ENCODE assay signal across 9 mouse cellular contexts in the genomic region with DNA sequence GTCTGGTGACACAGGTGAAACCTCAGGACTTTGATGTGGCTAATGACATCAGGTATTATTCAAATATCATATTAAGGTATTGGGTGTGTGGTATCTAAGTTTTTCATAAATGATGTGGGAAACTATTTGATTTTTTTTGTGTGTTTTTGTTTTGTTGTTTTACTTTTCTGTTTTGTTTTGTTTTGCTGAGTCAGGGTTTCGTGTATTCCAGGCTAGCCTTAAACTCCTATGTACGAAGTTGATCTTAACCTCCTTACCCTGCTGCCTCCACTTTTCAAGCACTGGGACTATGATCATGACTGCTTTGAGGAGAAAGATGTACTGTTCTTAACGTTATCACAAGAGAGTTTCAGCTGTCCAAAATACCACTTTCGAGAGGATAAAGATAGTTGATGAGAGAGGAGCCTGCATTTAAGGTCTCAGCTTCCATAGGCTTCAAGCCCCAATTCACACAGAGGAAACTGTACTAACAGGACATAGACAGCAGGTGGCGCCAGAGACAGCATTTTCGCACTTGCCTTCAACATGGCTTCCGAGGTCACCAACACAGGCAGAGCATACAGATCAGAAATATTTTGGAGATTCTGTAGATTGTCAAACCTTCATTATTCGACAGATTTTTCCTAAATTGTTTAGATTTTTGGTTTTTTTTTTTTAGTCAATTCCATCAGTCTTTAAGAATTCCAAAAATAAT.
DNase-seq lines count a peak whose midpoint lies in the region; ATAC-seq lines count a peak whose summit lies in the region.
"Had no signal": no experiment of that assay in that cellular context is flagged by ENCODE, and none has a peak within 500 bp of the region (broad histone marks: within the 10 kb centered on the region; RNA-seq: fewer than 3 reads in every experiment).

No protein-coding gene starts in this region.

- DNase-seq in CD4-positive, CD25-positive, alpha-beta regulatory T cell, adult 2 months (ENCODE audit: low read depth, low spot score), result peak; percentile 89
- DNase-seq in adrenal gland, adult (ENCODE audit: inconsistent age in 2 of 2, low spot score in 1 of 2), result peak; percentile 67 to 90
- peak; percentile 45 for DNase-seq in gastrocnemius, postnatal 25 days
- DNase-seq in kidney, postnatal 10 days, result peak; percentile 85
- DNase-seq in liver, embryonic 13.5 days, result peak; percentile 9
- DNase-seq in ovary, postnatal 10 days (ENCODE audit: low spot score), result peak; percentile 52
- peak; percentile 72 for DNase-seq in thymus, postnatal 0 days (ENCODE audit: low spot score)

- no peaks in the 10 kb centered on the region for H3K27me3 ChIP-seq in liver, embryonic 13.5 days
- H3K27me3 ChIP-seq: heart, embryonic 15.5 days had no signal

- no peak overlapping the region for H3K4me2 ChIP-seq in liver, embryonic 13.5 days
- H3K4me2 ChIP-seq: heart, embryonic 15.5 days had no signal

- 18% methylated on average over 8 of the region's 8 CpGs for WGBS in liver, embryonic 13.5 days (ENCODE audit: insufficient replicate concordance)

- H3K4me3 ChIP-seq in liver, embryonic 13.5 days (replicated peaks), result no peak overlapping the region
- H3K4me3 ChIP-seq: heart, embryonic 15.5 days had no signal

- peak; percentile 86 for ATAC-seq in common myeloid progenitor, adult 5-6 weeks (replicated peaks; ENCODE audit: low read depth, poor library complexity, severe bottlenecking)
- no peak for ATAC-seq in liver, embryonic 13.5 days (ENCODE audit: low read depth)

- no peak overlapping the region for H3K9ac ChIP-seq in liver, embryonic 13.5 days
- H3K9ac ChIP-seq: heart, embryonic 15.5 days had no signal

- no peak overlapping the region for H3K27ac ChIP-seq in liver, embryonic 13.5 days
- H3K27ac ChIP-seq: heart, embryonic 15.5 days had no signal

- H3K36me3 ChIP-seq in liver, embryonic 13.5 days, result no peaks in the 10 kb centered on the region
- H3K36me3 ChIP-seq: heart, embryonic 15.5 days had no signal

- no peaks in the 10 kb centered on the region for H3K9me3 ChIP-seq in liver, embryonic 13.5 days (replicated peaks)
- H3K9me3 ChIP-seq: heart, embryonic 15.5 days had no signal

- H3K4me1 ChIP-seq in liver, embryonic 13.5 days (replicated peaks), result no peaks in the 10 kb centered on the region
- H3K4me1 ChIP-seq: heart, embryonic 15.5 days had no signal

Comparison
In these comparisons a context has a peak if more than half of its experiments do, and no peak if none do; other contexts are left out.
1. DNase-seq: peak in every context shown above with its lines; median percentile 89 in CD4-positive, CD25-positive, alpha-beta regulatory T cell, adult 2 months; 85 in kidney, postnatal 10 days; 78 in adrenal gland, adult; 72 in thymus, postnatal 0 days; 52 in ovary, postnatal 10 days; 45 in gastrocnemius, postnatal 25 days; 9 in liver, embryonic 13.5 days.